Mouse (Mus musculus) layer of hippocampus, adult 9-10 months (tissue): ENCODE results near the gene Adcy6.
"Not testable (repeated sequence)": the region's sequence is repeated elsewhere in the genome, so short reads cannot be mapped to it uniquely, and the experiment has no call there.

Source experiments
- DNase-seq: peaks from one replicate; pipeline ENCODE4 v3.0.0; 2022; ENCODE audit warnings: low spot score

Adcy6 gene

GRCm38 (mm10) chr15:98602191-98602881 lies 7.5 kb downstream of the Adcy6 start:
- DNase-seq: no peak

GRCm38 (mm10) chr15:98601832-98602190 lies 8.1 kb downstream of the Adcy6 start:
- DNase-seq: no peak

- no peak for DNase-seq
Observed at GRCm38 (mm10) chr15:98600036-98600709, 9.7 kb downstream of the Adcy6 start.

- no peak for DNase-seq
Observed at GRCm38 (mm10) chr15:98596609-98597008, 13.3 kb downstream of the Adcy6 start.

GRCm38 (mm10) chr15:98595049-98595448 lies 14.8 kb downstream of the Adcy6 start:
- DNase-seq: no peak

- DNase-seq: no peak
Observed at GRCm38 (mm10) chr15:98594193-98594592, 15.7 kb downstream of the Adcy6 start.

GRCm38 (mm10) chr15:98591396-98591795 lies 18.5 kb downstream of the Adcy6 start:
- no peak for DNase-seq

- no peak for DNase-seq
Observed at GRCm38 (mm10) chr15:98589640-98590336, 20.1 kb downstream of the Adcy6 start.

GRCm38 (mm10) chr15:98587751-98588150 lies 22.1 kb downstream of the Adcy6 start:
- no peak for DNase-seq

- DNase-seq: not testable (repeated sequence)
Observed at GRCm38 (mm10) chr15:98586141-98586540, 23.7 kb downstream of the Adcy6 start.

GRCm38 (mm10) chr15:98585421-98585820 lies 24.5 kb downstream of the Adcy6 start:
- DNase-seq: no peak

- DNase-seq: no peak
Observed at GRCm38 (mm10) chr15:98582996-98583395, 26.9 kb downstream of the Adcy6 start.

- peak; percentile 27 for DNase-seq
Observed at GRCm38 (mm10) chr15:98582410-98582809, 27.5 kb downstream of the Adcy6 start.

GRCm38 (mm10) chr15:98579795-98580464 lies 29.9 kb downstream of the Adcy6 start:
- DNase-seq: peak; percentile 78

GRCm38 (mm10) chr15:98579310-98579709 lies 30.6 kb downstream of the Adcy6 start:
- no peak for DNase-seq

GRCm38 (mm10) chr15:98573293-98573692 lies 36.6 kb downstream of the Adcy6 start:
- no peak for DNase-seq

GRCm38 (mm10) chr15:98570873-98571538 lies 38.9 kb downstream of the Adcy6 start, which contains the start of the genes Ccnt1 and 4930415O20Rik:
TSS of gene Ccnt1 (minus strand) at chr15:98570923.
TSS of gene 4930415O20Rik (plus strand) at chr15:98571004.
- no peak for DNase-seq

- no peak for DNase-seq
Observed at GRCm38 (mm10) chr15:98569795-98570365, 40.0 kb downstream of the Adcy6 start.

GRCm38 (mm10) chr15:98569216-98569615 lies 40.7 kb downstream of the Adcy6 start:
- no peak for DNase-seq

- no peak for DNase-seq
Observed at GRCm38 (mm10) chr15:98568256-98569033, 41.4 kb downstream of the Adcy6 start.
